Mouse (Mus musculus): ENCODE results near the gene Fam83c. TPM values are rescaled to one million over a fixed set of nuclear protein-coding genes. Genes with fewer than 3 reads are reported as not detected.

Gene Fam83c
- polyA plus RNA-seq, 1 experiment: not detected

DNA sequence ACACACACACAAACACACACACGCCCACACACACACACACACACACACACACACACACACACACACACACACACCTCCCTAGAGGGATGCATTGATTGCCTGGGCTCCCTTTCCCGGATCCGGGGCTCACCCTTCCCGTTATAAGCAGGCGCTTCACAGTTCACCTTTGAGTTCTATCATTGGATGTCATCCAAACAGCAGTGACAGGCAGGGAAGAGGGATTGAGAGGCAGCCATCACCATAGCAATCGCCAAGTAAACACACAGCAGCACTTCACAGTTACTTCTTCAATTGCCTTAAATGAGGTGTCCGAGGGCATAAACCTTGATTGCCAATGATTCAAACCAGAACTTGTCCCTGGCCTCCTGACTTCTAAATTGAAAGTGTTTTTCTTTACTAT, 55.6 kb downstream of the Fam83c start:
- Histone ChIP-seq H3K27me3 (replicated peaks; ENCODE audit: control insufficient read depth, insufficient read depth, low read length) (peaks cover 2% of the 10 kb centered on the region; the same call in 1 of the 2 replicates), H3K36me3 (ENCODE audit: control insufficient read depth, insufficient read depth, low read length) (no peaks in the 10 kb centered on the region), H3K4me3 (ENCODE audit: insufficient read depth, low read depth, low read length) (no peak overlapping the region), H3K4me1 (ENCODE audit: control insufficient read depth, insufficient read depth, low read length) (0 out of 2 replicates have a peak, but pooled peaks cover 2% of the 10 kb centered on the region), H3K27ac (ENCODE audit: insufficient read depth, low read depth, low read length) (no peak overlapping the region)
- no peak for TF ChIP-seq POLR2A (IDR thresholded peaks at IDR 0.05; ENCODE audit: low read depth, low read length)
- TF ChIP-seq CTCF (conservative IDR thresholded peaks at IDR 0.05; ENCODE audit: insufficient read depth, insufficient read length, low read depth, low read length): no peak
- no peak for DNase-seq
- 30% methylated on average over 7 of the region's 7 CpGs for WGBS

- H3K27me3 ChIP-seq (replicated peaks; ENCODE audit: control insufficient read depth, insufficient read depth, low read length): peaks cover 2% of the 10 kb centered on the region; the same call in 1 of the 2 replicates
- H3K4me3 ChIP-seq (ENCODE audit: insufficient read depth, low read depth, low read length): no peak overlapping the region
- 0 out of 2 replicates have a peak, but pooled peaks cover 2% of the 10 kb centered on the region for H3K4me1 ChIP-seq (ENCODE audit: control insufficient read depth, insufficient read depth, low read length)
- no peaks in the 10 kb centered on the region for H3K36me3 ChIP-seq (ENCODE audit: control insufficient read depth, insufficient read depth, low read length)
- TF ChIP-seq CTCF (conservative IDR thresholded peaks at IDR 0.05; ENCODE audit: insufficient read depth, insufficient read length, low read depth, low read length): no peak
- TF ChIP-seq POLR2A (IDR thresholded peaks at IDR 0.05; ENCODE audit: low read depth, low read length): no peak
- WGBS: 69% methylated on average over 6 of the region's 6 CpGs
- H3K27ac ChIP-seq (ENCODE audit: insufficient read depth, low read depth, low read length): no peak overlapping the region
- DNase-seq: no peak
Measured at GRCm38 (mm10) chr2:155778004-155778403, 56.6 kb downstream of the Fam83c start.

DNA sequence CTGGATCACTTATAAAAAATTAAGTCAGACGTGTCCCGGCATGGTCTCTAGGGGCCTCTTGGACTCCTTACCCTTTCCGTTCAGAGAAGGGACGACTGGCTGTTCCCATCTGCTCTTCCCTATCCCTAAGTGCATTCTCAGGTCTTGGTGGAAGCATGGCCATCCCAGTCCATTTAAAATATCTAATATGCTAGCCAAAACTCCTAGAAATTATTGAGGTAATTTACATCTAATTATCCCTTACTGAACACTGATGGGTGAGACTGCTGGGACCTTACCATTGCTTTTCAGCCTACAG, 57.0 kb downstream of the Fam83c start:
- no peak overlapping the region for H3K27ac ChIP-seq (ENCODE audit: insufficient read depth, low read depth, low read length)
- TF ChIP-seq POLR2A (IDR thresholded peaks at IDR 0.05; ENCODE audit: low read depth, low read length): no peak
- TF ChIP-seq CTCF (conservative IDR thresholded peaks at IDR 0.05; ENCODE audit: insufficient read depth, insufficient read length, low read depth, low read length): no peak
- no peak for DNase-seq
- 0 out of 2 replicates have a peak, but pooled peaks cover 2% of the 10 kb centered on the region for H3K4me1 ChIP-seq (ENCODE audit: control insufficient read depth, insufficient read depth, low read length)
- peaks cover 2% of the 10 kb centered on the region; the same call in 1 of the 2 replicates for H3K27me3 ChIP-seq (replicated peaks; ENCODE audit: control insufficient read depth, insufficient read depth, low read length)
- 75% methylated on average over 4 of the region's 4 CpGs for WGBS
- H3K36me3 ChIP-seq (ENCODE audit: control insufficient read depth, insufficient read depth, low read length): no peaks in the 10 kb centered on the region
- no peak overlapping the region for H3K4me3 ChIP-seq (ENCODE audit: insufficient read depth, low read depth, low read length)

Other genes starting within 250 kb of the Fam83c start
- gene Gss, start 242.0 kb downstream of the Fam83c start, polyA plus RNA-seq (2012; rRNA removed): 248 and 308 TPM in 2 replicates
- gene Myh7b, start 223.6 kb downstream of the Fam83c start, polyA plus RNA-seq (2012; rRNA removed): 0.05 TPM in 1 of 2 replicates, not detected in the other
- gene Trpc4ap, start 142.5 kb downstream of the Fam83c start, polyA plus RNA-seq (2012; rRNA removed): 110 and 141 TPM in 2 replicates
- 44.9 and 53.7 TPM in 2 replicates for gene Edem2, start 105.4 kb downstream of the Fam83c start, polyA plus RNA-seq (2012; rRNA removed)
- not detected in 2 replicates for gene Gm17581, start 99.0 kb downstream of the Fam83c start, polyA plus RNA-seq (2012; rRNA removed)
- 3.6 and 3.9 TPM in 2 replicates for gene Procr, start 83.7 kb downstream of the Fam83c start, polyA plus RNA-seq (2012; rRNA removed)
- 0.12 and 0.14 TPM in 2 replicates for gene Mmp24, start 59.5 kb downstream of the Fam83c start, polyA plus RNA-seq (2012; rRNA removed)
- 56.4 and 69.9 TPM in 2 replicates for gene BC029722, start 15.4 kb downstream of the Fam83c start, polyA plus RNA-seq (2012; rRNA removed)
- gene Eif6, start 7.9 kb downstream of the Fam83c start, polyA plus RNA-seq (2012; rRNA removed): 108 and 113 TPM in 2 replicates
- gene Uqcc1, start 95.5 kb upstream of the Fam83c start, polyA plus RNA-seq (2012; rRNA removed): 64.1 and 74.9 TPM in 2 replicates
- gene Gm15557, start 105.9 kb upstream of the Fam83c start, polyA plus RNA-seq (2012; rRNA removed): not detected in 2 replicates
- gene Gdf5, start 110.5 kb upstream of the Fam83c start, polyA plus RNA-seq (2012; rRNA removed): 0.29 and 0.41 TPM in 2 replicates
- 6.6 and 6.9 TPM in 2 replicates for gene Cep250, start 121.6 kb upstream of the Fam83c start, polyA plus RNA-seq (2012; rRNA removed)
- 2.6 and 2.9 TPM in 2 replicates for gene 6430550D23Rik, start 173.1 kb upstream of the Fam83c start, polyA plus RNA-seq (2012; rRNA removed)
- gene Ergic3, start 173.2 kb upstream of the Fam83c start, polyA plus RNA-seq (2012; rRNA removed): 327 and 345 TPM in 2 replicates
- gene Fer1l4, start 218.1 kb upstream of the Fam83c start, polyA plus RNA-seq (2012; rRNA removed): 0.38 and 0.67 TPM in 2 replicates
- gene Spag4, start 230.3 kb upstream of the Fam83c start, polyA plus RNA-seq (2012; rRNA removed): 3.3 and 3.6 TPM in 2 replicates